Mouse (Mus musculus): ENCODE results near the gene Npr3. TPM values are rescaled to one million over a fixed set of nuclear protein-coding genes. Genes with fewer than 3 reads are reported as not detected.

Npr3 gene
- total and polyA plus RNA-seq, 2 experiments from 2014 or later = 0.63 to 2.9 TPM

GRCm38 (mm10) chr15:11815551-11815950 is 91.5 kb downstream of the Npr3 start:
- no peak for ATAC-seq (ENCODE audit: low FRiP score)
- TF ChIP-seq CTCF (IDR thresholded peaks at IDR 0.05) = no peak
- H3K27ac ChIP-seq (ENCODE audit: low read depth, low read length) = no peak overlapping the region
- DNase-seq (ENCODE audit: low spot score) = no peak
- H3K9ac ChIP-seq (replicated peaks; ENCODE audit: low read length, poor library complexity, severe bottlenecking) = no peak overlapping the region
- H3K9me3 ChIP-seq (ENCODE audit: low read length) = no peaks in the 10 kb centered on the region
- H3K4me2 ChIP-seq (ENCODE audit: low read depth, low read length, poor library complexity, severe bottlenecking) = no peak overlapping the region
- no peak overlapping the region for H3K4me3 ChIP-seq (ENCODE audit: low read depth, low read length)
- no peaks in the 10 kb centered on the region for H3K27me3 ChIP-seq (ENCODE audit: insufficient read depth, low read length)
- H3K36me3 ChIP-seq (ENCODE audit: insufficient read depth, low read length) = no peaks in the 10 kb centered on the region
- WGBS = 78% methylated on average over 4 of the region's 4 CpGs
- H3K4me1 ChIP-seq (ENCODE audit: insufficient read depth, low read length) = no peaks in the 10 kb centered on the region

GRCm38 (mm10) chr15:11803576-11803975 is 103.5 kb downstream of the Npr3 start:
- Histone ChIP-seq H3K9ac (replicated peaks; ENCODE audit: low read length, poor library complexity, severe bottlenecking) (no peak overlapping the region), H3K36me3 (ENCODE audit: insufficient read depth, low read length) (no peaks in the 10 kb centered on the region), H3K4me3 (ENCODE audit: low read depth, low read length) (no peak overlapping the region), H3K4me1 (ENCODE audit: insufficient read depth, low read length) (no peaks in the 10 kb centered on the region), H3K9me3 (ENCODE audit: low read length) (no peaks in the 10 kb centered on the region), H3K4me2 (ENCODE audit: low read depth, low read length, poor library complexity, severe bottlenecking) (no peak overlapping the region), H3K27ac (ENCODE audit: low read depth, low read length) (no peak overlapping the region), H3K27me3 (ENCODE audit: insufficient read depth, low read length) (no peaks in the 10 kb centered on the region)
- ATAC-seq (ENCODE audit: low FRiP score) (no peak), DNase-seq (ENCODE audit: low spot score) (no peak)
- TF ChIP-seq CTCF (IDR thresholded peaks at IDR 0.05) = no peak
- 48% methylated on average over 4 of the region's 4 CpGs for WGBS

GRCm38 (mm10) chr15:11801863-11802722 is 105.0 kb downstream of the Npr3 start:
- ATAC-seq (ENCODE audit: low FRiP score) = peak; percentile 62; the same call in 1 of the 2 replicates
- no peaks in the 10 kb centered on the region for H3K36me3 ChIP-seq (ENCODE audit: insufficient read depth, low read length)
- TF ChIP-seq CTCF (IDR thresholded peaks at IDR 0.05) = no peak

GRCm38 (mm10) chr15:11794632-11795031 is 112.5 kb downstream of the Npr3 start:
- TF ChIP-seq CTCF (IDR thresholded peaks at IDR 0.05) = no peak
- Histone ChIP-seq H3K36me3 (ENCODE audit: insufficient read depth, low read length) (no peaks in the 10 kb centered on the region), H3K27me3 (ENCODE audit: insufficient read depth, low read length) (no peaks in the 10 kb centered on the region), H3K27ac (ENCODE audit: low read depth, low read length) (no peak overlapping the region), H3K4me2 (ENCODE audit: low read depth, low read length, poor library complexity, severe bottlenecking) (no peak overlapping the region), H3K4me3 (ENCODE audit: low read depth, low read length) (no peak overlapping the region), H3K4me1 (ENCODE audit: insufficient read depth, low read length) (no peaks in the 10 kb centered on the region), H3K9ac (replicated peaks; ENCODE audit: low read length, poor library complexity, severe bottlenecking) (no peak overlapping the region), H3K9me3 (ENCODE audit: low read length) (no peaks in the 10 kb centered on the region)
- ATAC-seq (ENCODE audit: low FRiP score) (no peak), DNase-seq (ENCODE audit: low spot score) (no peak)
- 42% methylated on average over 2 of the region's 2 CpGs for WGBS

More at GRCm38 (mm10) chr15:11801863-11802722, 105.0 kb downstream of the Npr3 start:
- DNase-seq (ENCODE audit: low spot score) = peak; percentile 66
- H3K27me3 ChIP-seq (ENCODE audit: insufficient read depth, low read length) = no peaks in the 10 kb centered on the region
- no peak overlapping the region for H3K4me3 ChIP-seq (ENCODE audit: low read depth, low read length)
- H3K4me1 ChIP-seq (ENCODE audit: insufficient read depth, low read length) = no peaks in the 10 kb centered on the region
- no peaks in the 10 kb centered on the region for H3K9me3 ChIP-seq (ENCODE audit: low read length)
- H3K9ac ChIP-seq (replicated peaks; ENCODE audit: low read length, poor library complexity, severe bottlenecking) = no peak overlapping the region
- 56% methylated on average over 13 of the region's 13 CpGs for WGBS
- no peak overlapping the region for H3K27ac ChIP-seq (ENCODE audit: low read depth, low read length)
- H3K4me2 ChIP-seq (ENCODE audit: low read depth, low read length, poor library complexity, severe bottlenecking) = peak overlapping the region; percentile 15; the same call in 1 of the 2 replicates

Other genes with a start within 250 kb of the Npr3 start
- gene Sub1, start 89.7 kb upstream of the Npr3 start, total RNA-seq (2014; rRNA removed) = 133 and 184 TPM in 2 replicates
- 616 and 676 TPM in 2 replicates for gene Sub1, start 89.7 kb upstream of the Npr3 start, polyA plus RNA-seq (2015; fragmentation: Nextera tagmentation; extraction: Ambion mirVana)
- gene Zfr, start 210.5 kb upstream of the Npr3 start, total RNA-seq (2014; rRNA removed) = 245 and 300 TPM in 2 replicates
- 198 and 212 TPM in 2 replicates for gene Zfr, start 210.5 kb upstream of the Npr3 start, polyA plus RNA-seq (2015; fragmentation: Nextera tagmentation; extraction: Ambion mirVana)